Mouse (Mus musculus) stomach, postnatal 0 days (tissue): ENCODE measurements around the gene Lonrf2.

Source experiments
- CTCF ChIP-seq: IDR thresholded peaks from 2 replicates; pipeline ENCODE4 v1.5.1; 2016; ENCODE audit warnings: antibody characterized with exemption, low read depth, mild to moderate bottlenecking, moderate library complexity
- EP300 ChIP-seq: optimal IDR thresholded peaks from 2 replicates; pipeline ENCODE3; 2016; ENCODE audit warnings: antibody characterized with exemption

DNA sequence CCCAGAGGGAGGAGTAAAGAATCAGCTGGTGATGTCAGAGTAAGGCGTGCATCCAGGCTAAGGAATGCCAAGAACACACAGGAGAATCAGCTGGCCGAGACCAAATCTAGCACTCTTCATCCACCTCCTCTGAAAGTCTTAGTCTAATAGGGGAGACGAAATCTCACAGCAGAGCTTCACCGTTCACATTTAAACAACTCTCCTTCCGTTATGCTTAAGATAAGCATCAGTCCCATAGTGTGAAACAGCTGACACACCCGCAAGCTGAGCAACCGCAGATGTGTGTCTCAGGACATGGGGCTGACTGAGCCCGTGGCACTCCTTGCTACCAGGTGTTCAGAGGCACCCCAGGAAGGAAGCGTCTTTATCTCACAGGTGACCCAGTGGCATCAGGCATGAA lies 47.3 kb upstream of the Lonrf2 start:
- TF ChIP-seq CTCF (no peak), EP300 (no peak)
